Mouse (Mus musculus) megakaryocyte, adult 5-6 weeks (primary cell): Measurements from ENCODE around the gene Aph1c. TPM values are rescaled to one million over a fixed set of nuclear protein-coding genes. Genes with fewer than 3 reads are reported as not detected.
"Not testable (repeated sequence)": the region's sequence is repeated elsewhere in the genome, so short reads cannot be mapped to it uniquely, and the experiment has no call there.

Experiments
- ATAC-seq: 2 replicates; pipeline ENCODE4 v1.8.0; 2016; ENCODE audit warnings: mild to moderate bottlenecking, inconsistent platforms; ENCODE audit not compliant: poor library complexity, severe bottlenecking
- total RNA-seq, 2 experiments: library from RNA; stranded (forward) in 1 of 2; stranded (reverse) in 1 of 2; fragments of 153-499, 151-499 nt in 1 of 2; fragments of 221-1000, 200-1000 nt in 1 of 2; gene quantifications; 2 replicates each; pipeline versions ENCODE4 v1.2.3 to v1.2.4; 2015 to 2017

Aph1c gene
- total RNA-seq (2015) = 25.0 and 31.4 TPM in 2 replicates
- 8.4 and 9.6 TPM in 2 replicates for total RNA-seq (2017)

DNA sequence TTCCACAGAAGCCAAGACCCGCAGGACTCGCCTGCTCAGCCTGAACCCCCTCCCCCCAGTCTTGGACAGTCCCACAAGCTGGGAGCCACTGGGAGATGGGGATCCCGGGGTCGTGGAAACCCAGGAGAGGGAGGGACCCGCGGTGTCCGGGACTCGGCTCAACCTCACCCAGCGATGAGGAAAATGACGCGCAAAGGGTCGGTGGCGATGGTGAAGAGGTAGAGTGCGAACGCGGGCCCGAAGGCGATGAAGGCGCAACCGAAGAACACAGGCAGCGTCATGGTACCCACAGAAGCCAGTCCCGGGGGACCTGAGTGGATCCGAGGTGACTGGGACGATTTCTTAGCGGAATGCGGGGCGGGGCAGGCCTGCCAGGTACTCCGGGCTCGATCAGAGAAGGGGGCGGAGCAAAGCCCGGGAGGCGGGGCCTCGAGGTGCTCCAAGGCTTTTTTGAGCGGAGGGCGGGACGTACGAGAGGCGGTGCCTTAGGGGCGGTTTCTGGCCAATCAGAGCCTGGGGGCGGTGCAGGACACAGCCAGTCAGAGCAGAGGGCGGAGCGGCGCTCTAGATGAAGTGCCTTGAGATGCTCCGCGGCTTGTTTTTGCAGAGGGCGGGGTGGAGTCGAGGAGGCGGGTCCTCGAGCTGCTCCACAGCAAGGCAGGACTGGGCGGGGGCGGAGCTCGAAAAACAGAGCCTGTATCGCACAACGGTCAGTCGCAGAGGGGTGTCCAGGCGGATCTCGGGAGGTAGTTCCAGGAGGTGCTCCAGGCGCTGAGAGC lies at the start of gene Aph1c:
Gene Aph1c (minus strand): TSS at position 409 of the 779 bp plus-strand sequence.
- ATAC-seq = peak; percentile 90

DNA sequence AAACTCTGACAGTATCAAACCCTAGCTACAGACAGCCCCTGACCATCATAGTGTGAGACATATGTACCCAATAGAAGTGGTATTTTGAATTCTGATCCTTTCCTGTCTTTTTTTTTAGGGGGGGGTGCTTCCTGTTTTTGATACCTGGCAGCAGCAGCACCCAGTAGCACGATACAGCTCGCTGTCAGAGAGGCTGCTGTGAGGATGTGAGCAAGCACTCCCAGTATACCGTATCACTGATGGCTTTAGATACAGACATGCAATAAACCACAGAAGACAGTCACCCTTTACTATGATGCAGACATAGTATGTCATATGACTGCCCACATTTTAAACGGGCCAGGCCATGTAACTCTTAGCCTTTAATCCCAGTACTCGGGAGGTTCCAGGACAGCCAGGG lies 49.0 kb upstream of the Aph1c start:
- ATAC-seq = peak; percentile 28

GRCm38 (mm10) chr9:66882406-66882821 lies 47.9 kb upstream of the Aph1c start:
- peak; percentile 63 for ATAC-seq

DNA sequence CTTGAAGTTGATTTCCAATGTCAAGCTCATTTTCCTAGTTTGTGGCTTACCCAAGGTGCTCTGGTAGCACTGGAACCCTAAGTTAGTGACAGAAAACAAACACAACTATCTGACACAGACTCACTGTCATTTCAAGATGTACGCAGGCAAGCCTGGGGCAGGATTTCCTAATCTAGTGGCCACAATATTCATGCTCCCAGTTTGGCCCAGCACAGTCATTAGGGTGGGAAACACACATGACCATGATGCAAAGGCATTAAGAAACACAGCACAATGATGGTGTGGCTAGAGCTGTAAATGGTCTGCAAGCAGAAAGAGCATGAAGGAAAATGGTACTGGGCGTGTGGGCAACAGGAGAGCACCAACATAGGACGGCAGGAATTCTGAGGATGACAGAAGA lies 47.3 kb upstream of the Aph1c start:
- ATAC-seq = peak; percentile 23

DNA sequence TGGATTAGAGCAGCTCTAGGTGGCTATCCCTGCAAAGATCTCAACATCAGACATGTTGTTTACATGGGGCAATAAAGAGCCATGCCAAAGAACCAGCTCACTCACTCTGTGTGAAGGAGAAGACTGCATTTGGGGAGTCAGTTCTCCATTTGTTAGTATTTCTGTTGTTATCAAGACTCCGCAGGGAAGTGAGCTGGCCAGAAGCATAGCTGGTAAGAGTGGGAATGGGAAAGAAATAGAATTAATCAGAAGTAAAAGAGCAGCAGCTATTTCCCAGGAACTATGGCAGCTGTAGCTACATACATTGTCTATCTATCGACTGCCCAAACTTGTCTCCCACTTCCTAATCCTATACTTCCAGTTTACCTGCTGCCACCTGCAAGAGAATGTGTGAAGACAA lies 46.2 kb upstream of the Aph1c start:
- ATAC-seq = no peak

DNA sequence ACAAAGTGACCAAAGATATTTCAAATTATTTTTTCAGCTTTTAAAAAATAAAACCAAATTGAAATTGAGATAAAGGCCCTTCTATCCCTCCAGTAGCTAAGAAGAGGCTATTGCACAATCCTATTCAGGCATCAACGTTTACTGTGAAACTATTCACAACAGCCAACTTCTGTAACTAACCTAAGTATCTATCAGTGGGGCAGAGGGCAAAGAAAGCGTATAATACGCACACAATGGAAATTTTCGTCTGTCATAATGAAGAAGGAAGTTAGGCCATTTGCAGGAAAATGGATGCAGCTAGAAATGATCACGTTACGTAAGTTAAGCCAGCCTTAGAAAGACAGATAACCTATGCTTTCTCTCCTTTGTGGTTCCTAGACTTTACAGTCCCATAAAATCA lies 45.0 kb upstream of the Aph1c start:
- ATAC-seq = peak; percentile 27

DNA sequence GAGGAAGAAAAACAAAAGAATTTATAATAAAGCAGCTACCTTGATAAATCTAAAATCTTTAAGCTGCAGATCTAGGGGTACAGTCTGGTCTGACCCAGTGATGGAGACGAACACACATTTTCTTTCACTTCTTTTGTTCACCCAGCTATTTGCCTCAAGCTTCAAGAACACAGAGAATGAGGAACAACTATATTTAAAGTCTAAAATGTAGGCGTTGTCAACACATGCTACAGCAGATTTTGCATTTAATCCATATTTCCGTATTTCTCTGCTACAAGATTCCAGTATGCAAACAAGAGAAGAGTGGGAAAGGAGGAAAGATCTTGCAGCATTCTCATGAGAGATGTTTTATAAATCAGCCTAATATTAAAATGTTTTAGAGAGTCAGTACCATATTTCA lies 44.4 kb upstream of the Aph1c start:
- no peak for ATAC-seq

DNA sequence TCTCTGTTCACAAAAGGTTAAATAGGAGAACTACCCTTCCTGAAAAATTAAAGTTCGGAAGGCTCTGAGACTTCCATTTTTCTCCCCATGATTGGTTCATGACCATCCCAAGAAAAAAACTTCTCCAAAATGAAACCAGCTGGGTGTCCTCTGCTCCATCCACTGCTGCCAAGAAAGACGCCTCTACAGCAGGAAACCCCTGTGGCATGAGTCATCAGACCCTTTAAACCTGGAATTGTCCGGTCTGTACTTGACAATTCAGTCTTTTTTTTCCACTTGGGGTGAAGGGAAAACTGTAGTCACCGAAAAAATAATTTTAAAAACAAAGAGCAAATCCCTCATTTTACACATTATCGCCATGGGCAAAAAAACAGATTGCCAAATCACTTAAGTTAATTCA lies 42.1 kb upstream of the Aph1c start:
- no peak for ATAC-seq

DNA sequence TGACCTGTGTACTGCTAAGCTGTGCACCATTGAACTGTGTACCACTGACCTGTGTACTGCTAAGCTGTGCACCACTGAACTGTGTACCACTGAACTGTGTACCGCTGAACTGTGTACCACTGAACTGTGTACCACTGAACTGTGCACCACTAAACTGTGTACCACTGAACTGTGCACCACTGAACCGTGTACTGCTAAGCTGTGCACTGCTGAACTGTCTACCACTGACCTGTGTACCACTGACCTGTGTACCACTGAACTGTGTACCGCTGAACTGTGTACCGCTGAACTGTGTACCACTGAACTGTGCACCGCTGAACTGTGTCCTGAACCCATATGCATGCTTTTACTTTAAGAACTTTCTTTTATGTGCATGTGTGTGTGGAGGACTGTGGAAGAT lies 39.8 kb upstream of the Aph1c start:
- no peak for ATAC-seq

GRCm38 (mm10) chr9:66873531-66873930 lies 39.0 kb upstream of the Aph1c start:
- ATAC-seq = peak; percentile 68

GRCm38 (mm10) chr9:66873009-66873408 lies 38.5 kb upstream of the Aph1c start:
- not testable (repeated sequence) for ATAC-seq

DNA sequence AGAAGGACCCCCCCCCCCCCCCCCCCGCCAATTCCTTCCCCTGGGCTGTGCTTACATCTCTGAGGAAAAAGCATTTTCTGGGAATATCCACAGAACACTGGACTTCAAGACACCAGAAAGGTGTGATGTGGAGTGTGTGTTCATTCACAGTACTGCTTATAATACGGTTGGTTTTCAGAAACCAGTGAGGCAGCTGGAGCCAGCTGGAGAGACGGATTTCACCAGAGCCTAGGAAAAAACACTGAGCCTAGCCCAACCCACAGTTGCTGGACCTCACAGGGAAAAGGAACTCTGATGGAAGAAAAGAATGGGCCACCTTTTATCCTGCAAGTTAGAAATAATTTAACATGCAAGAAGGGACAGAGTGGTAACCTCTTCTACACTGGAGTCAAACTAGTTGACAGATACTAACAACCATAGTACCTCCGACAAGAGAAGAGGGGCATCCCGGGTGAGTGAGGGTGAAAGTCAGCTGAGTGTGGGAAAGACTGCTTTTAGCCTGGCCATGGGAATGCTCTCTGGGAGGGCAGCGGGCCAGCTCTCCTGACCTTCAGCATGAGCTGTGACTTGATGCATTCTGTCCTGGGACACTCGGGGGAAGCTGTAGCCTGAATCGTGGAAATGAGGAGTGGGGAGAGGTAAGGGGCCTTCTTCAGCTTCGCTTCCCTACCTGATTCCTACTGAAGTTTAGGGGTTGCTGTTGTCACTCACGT lies 37.6 kb upstream of the Aph1c start:
- no peak for ATAC-seq

GRCm38 (mm10) chr9:66864708-66865107 lies 30.2 kb upstream of the Aph1c start:
- no peak for ATAC-seq

- ATAC-seq = no peak
These were observed 28.9 kb upstream of the Aph1c start for GRCm38 (mm10) chr9:66863456-66863855.

- ATAC-seq = no peak
These were observed 27.7 kb upstream of the Aph1c start for GRCm38 (mm10) chr9:66862202-66862601.

DNA sequence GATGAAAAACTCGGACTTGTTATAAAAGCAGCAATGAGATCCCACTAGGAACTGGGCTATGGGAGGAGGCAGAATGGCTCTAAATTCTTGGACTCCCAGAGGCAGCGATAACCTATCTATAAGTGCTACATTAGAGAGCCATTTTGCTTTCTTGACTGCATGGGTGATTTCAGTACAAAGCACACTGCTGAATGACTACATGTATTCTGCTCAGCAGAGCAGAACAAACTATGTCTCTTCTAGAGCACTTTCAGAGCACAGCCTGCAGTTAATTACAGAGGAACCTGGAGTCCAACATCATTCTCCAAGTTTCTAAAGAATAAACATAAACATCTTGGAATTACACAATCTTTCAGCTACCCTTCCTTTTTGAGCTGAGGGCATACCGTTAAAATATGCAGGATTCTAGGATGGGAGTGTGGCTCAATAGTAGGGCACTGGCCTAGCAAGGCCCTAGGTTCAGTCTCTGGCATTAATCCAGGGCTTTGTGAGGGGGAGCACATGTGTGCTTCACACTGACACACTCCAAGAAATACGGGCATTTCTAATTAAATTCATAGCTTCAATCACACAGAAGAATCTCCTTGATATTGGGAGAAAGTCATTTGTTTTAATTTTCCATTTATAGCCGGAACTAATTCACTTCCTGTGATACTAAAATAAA lies 26.7 kb upstream of the Aph1c start:
- ATAC-seq = no peak

DNA sequence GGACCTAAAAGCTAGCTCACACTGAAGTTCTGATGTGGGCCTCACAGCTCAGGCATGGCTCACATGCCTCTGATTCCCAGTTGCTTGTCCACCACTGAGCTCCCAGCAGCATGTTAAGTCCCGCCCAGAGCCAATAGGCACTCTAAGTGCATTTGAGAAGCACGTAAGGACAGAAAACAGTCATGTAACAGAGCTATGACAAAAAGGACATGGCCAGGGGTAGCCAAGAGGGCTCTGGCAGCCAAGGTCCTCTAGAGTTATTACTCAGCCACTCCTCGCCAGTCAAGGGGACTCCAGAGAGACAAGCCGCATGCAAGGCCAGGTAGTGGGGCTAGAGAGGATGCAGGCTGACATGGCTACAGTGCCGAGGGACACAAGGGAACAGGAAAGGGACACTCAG lies 25.0 kb upstream of the Aph1c start:
- ATAC-seq = no peak

GRCm38 (mm10) chr9:66855865-66856264 lies 21.3 kb upstream of the Aph1c start:
- ATAC-seq = no peak

GRCm38 (mm10) chr9:66852592-66852991 lies 18.1 kb upstream of the Aph1c start:
- no peak for ATAC-seq

DNA sequence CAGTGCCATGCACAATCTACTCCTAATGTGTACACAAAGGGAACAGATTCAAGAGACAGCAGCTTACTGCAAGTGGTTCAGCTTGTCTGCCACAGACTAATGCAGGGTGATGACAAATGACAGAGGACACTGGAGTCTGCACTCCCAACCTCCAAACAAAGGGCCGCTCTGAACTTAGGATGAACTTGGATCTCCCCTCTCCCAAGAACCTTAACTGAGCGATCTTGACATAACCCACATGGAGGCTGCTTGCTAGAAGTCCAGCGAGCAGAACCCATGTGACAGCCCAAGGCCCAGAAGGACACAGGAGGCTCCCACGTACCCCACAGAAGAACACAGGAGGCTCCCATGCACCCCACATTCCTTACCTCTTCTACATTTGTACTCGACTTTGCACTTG lies 16.4 kb upstream of the Aph1c start:
- ATAC-seq = no peak

GRCm38 (mm10) chr9:66846822-66847221 lies 12.3 kb upstream of the Aph1c start:
- ATAC-seq = no peak

GRCm38 (mm10) chr9:66835097-66835480 lies 563 bp upstream of the Aph1c start:
- ATAC-seq = peak; percentile 11
